ENCODE assay signal across 21 mouse cellular contexts in genomic region chr9:68330721-68331120, GRCm38 (mm10).
"Had no signal": no experiment of that assay in that cellular context is flagged by ENCODE, and none has a peak within 500 bp of the region (broad histone marks: within the 10 kb centered on the region; RNA-seq: fewer than 3 reads in every experiment).

No protein-coding gene starts in this region.

- H3K4me3 ChIP-seq: layer of hippocampus, adult 2 months; limb, embryonic 15.5 days; neural tube, embryonic 12.5 days; neural tube, embryonic 15.5 days; stomach, embryonic 15.5 days had no signal

- ATAC-seq: liver, postnatal 0 days; lung, postnatal 0 days had no signal

- H3K27ac ChIP-seq: kidney, postnatal 0 days; layer of hippocampus, adult 2 months; limb, embryonic 15.5 days; liver, embryonic 14.5 days; neural tube, embryonic 12.5 days; neural tube, embryonic 15.5 days; stomach, embryonic 15.5 days had no signal

- H3K36me3 ChIP-seq: limb, embryonic 15.5 days; neural tube, embryonic 12.5 days; neural tube, embryonic 15.5 days; stomach, embryonic 15.5 days had no signal

- DNase-seq: kidney, adult 2 months; kidney, postnatal 25 days; layer of hippocampus, adult 9-11 months; liver, postnatal 0 days; lung, embryonic 14.5 days; lung, postnatal 4 days; midbrain, embryonic 14.5 days; right cerebral cortex, adult 18-20 months; right cerebral cortex, postnatal 14 days; spleen, adult 18-20 months; thymus, postnatal 25 days had no signal

- H3K27me3 ChIP-seq: limb, embryonic 15.5 days; neural tube, embryonic 12.5 days; neural tube, embryonic 15.5 days; stomach, embryonic 15.5 days had no signal

- H3K9ac ChIP-seq: limb, embryonic 15.5 days; liver, embryonic 14.5 days; liver, postnatal 0 days; lung, embryonic 14.5 days; neural tube, embryonic 12.5 days; neural tube, embryonic 15.5 days; stomach, embryonic 15.5 days had no signal

- H3K4me1 ChIP-seq: limb, embryonic 15.5 days; neural tube, embryonic 12.5 days; neural tube, embryonic 15.5 days; stomach, embryonic 15.5 days had no signal

- H3K9me3 ChIP-seq: limb, embryonic 15.5 days; neural tube, embryonic 12.5 days; neural tube, embryonic 15.5 days; stomach, embryonic 15.5 days had no signal

- H3K4me2 ChIP-seq: limb, embryonic 15.5 days; liver, embryonic 11.5 days; lung, embryonic 14.5 days; midbrain, embryonic 11.5 days; neural tube, embryonic 12.5 days; neural tube, embryonic 15.5 days; stomach, embryonic 15.5 days had no signal
